Mouse (Mus musculus) c-Kit-negative CD71-positive TER-119-positive erythroid progenitor cells, embryonic 14.5 days (primary cell): Measurements from ENCODE around the gene Ly75.

Source experiments
- DNase-seq: peaks from one replicate; pipeline ENCODE4 v3.0.0-alpha.2; 2013; ENCODE audit warnings: low read depth, low spot score

Gene Ly75

DNA sequence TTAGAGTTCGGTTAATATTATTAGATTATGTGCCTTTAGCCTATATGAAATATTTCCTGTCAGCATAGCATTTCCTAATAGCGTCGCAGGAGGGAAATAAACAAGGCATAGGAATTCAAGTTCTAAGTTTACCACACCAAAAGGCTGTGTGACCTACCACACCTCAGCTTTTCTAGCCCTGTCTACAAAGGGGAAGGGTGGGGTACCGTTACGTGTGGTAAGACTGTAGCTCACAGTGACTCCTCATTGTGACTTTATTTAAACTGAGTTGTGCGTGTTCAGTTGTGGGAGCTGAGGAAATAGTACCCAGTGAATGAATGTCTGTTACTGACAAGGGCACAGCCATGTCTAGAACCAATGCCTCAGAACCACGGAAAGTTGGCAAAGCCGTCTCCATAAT lies 8.0 kb downstream of the Ly75 start:
- DNase-seq, result no peak

- no peak for DNase-seq
Observed at GRCm38 (mm10) chr2:60370188-60370587, 12.9 kb downstream of the Ly75 start.

- DNase-seq, result no peak
Observed at GRCm38 (mm10) chr2:60369454-60369853, 13.6 kb downstream of the Ly75 start.

- DNase-seq, result no peak
Observed at GRCm38 (mm10) chr2:60367871-60368270, 15.2 kb downstream of the Ly75 start.

- no peak for DNase-seq
Observed at GRCm38 (mm10) chr2:60367204-60367603, 15.9 kb downstream of the Ly75 start.

- no peak for DNase-seq
Observed at GRCm38 (mm10) chr2:60365820-60366610, 17.1 kb downstream of the Ly75 start.

GRCm38 (mm10) chr2:60365138-60365775 lies 17.8 kb downstream of the Ly75 start:
- no peak for DNase-seq

DNA sequence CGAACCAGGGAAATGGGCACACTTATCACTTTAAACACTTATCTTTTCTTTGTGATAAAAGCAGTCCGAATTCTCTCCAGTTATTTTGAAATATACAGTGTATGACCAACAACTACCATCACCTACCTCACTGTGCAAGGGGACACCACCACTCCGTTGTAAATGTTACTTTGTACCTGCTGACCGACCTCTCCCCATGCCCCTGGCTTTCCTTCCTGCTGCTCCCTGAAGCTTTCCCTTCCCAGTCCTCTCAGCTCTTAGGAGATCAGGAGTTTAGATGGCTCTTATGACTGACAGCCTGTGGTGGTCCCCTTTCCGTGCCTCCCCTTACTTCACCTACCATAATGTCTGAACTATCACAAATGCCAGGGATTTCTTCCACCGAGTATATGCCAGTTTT lies 21.0 kb downstream of the Ly75 start:
- DNase-seq, result no peak

GRCm38 (mm10) chr2:60359796-60360195 lies 23.3 kb downstream of the Ly75 start:
- DNase-seq, result no peak

DNA sequence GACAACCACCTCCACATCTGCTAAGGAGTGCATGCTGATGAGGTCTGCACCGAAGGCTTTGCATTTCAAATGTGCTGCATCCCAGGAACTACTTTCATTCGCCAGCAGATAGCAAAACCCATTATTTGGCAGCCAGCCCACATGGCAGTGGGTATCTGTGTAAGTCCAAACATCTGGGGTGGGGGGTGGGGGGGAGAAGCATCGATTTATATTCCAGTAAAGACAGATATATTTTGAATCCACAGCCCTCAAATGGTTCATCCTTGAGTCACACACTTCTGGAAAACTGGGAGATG lies 27.8 kb downstream of the Ly75 start:
- DNase-seq, result no peak

- DNase-seq, result no peak
Observed at GRCm38 (mm10) chr2:60354541-60355387, 28.3 kb downstream of the Ly75 start.

DNA sequence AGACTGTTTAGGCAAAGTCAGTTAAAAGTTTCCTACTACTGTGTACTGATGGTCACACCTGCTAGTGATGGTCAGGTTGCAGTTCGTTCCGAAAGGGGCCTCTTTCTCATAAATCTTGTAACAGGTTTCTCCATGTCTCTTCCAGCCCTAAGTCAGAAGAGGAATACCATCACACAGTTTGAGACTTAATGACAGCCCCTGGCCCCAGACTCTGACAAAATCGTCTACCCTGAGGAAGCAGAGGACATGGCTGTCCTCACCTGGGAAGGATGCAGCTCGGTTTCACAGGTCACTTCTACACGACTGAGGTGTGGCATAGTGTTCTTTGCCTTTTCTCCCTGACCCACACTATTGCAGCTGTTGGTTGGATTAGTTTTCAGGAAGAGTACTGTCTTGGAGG lies 30.8 kb downstream of the Ly75 start:
- no peak for DNase-seq

- no peak for DNase-seq
Observed at GRCm38 (mm10) chr2:60351781-60352180, 31.3 kb downstream of the Ly75 start.

GRCm38 (mm10) chr2:60347875-60348274 lies 35.2 kb downstream of the Ly75 start:
- DNase-seq, result no peak

DNA sequence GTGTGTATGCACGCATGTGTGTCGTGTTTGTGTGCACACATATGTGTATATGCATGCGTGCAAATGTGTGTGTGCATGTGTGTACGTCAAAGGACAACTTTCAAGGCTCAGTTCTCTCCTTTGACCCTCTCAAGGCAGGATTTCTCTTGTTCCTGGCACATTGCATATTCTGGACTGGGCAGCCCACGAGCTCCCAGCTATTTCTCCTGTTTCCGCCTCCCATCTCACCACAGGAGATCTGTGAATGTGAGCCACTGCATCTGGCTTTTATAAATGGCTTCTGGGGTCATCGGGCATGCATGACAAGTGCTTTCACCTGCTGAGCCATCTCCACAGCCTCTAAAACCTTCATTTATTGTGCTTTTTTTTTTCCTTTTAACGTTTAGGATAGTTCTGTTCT lies 36.6 kb downstream of the Ly75 start:
- no peak for DNase-seq

- DNase-seq, result no peak
Observed at GRCm38 (mm10) chr2:60345717-60346116, 37.4 kb downstream of the Ly75 start.

GRCm38 (mm10) chr2:60343607-60344289 lies 39.4 kb downstream of the Ly75 start:
- no peak for DNase-seq

DNA sequence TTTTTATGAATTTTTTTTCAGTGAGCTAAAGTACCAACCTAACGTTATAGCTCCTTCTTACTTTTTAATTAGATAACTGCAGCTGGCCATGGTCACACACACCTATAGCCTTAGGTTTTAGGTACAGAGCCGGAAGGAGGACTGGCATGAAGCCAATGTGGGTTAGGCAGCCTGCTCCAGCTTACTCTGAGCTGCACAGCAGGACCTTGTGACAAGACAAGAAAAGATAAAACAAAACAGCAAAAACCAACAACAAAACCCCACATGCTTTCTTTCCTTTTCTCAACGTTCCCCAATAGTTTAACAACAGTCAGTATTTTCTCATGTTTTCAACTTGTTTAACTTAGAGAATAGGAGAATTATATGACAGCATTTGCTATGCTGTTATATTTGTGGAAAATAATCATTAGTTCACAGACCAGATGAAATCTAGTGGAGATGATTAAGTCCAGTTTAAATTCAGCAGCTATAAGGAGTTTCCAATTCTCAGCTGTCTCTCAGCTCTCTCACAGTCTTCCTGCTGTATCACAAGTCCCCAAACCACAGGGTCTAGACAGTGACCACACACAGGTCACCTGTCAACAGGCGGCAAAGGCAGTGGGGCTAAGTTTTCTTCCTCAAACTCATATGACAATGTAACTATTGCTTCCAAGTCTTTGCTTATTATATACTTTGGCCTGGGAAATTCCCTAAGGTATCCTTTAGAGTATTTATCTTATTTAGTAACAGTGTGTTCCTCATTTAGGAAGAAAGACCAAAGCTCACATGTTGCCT lies 40.8 kb downstream of the Ly75 start:
- no peak for DNase-seq

GRCm38 (mm10) chr2:60337937-60338336 lies 45.2 kb downstream of the Ly75 start:
- DNase-seq, result no peak

GRCm38 (mm10) chr2:60328641-60329040 lies 54.5 kb downstream of the Ly75 start:
- DNase-seq, result no peak

DNA sequence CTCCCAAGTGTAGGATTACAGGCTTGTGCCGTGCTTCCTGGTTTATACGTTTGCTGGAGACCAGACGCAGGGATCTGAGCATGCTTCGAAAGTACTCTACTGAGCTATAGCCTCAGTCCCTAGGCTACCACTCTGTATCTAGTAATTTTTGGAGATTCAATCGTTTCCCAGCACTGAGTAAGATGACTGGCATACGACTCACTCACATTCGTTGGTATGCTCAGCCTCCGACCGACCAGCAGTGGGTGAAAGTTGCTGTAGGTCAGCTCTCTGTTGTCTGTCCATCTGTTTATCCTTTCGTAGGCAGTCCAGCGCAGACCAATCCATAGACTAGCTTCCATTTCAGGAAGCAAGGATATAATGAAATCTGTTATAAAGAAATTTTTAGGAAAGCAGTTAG lies 55.5 kb downstream of the Ly75 start:
- DNase-seq, result no peak
